Mouse (Mus musculus) ES-E14 (cell line): Measurements from ENCODE around the gene Pex13. TPM values are rescaled to one million over a fixed set of nuclear protein-coding genes. Genes with fewer than 3 reads are reported as not detected.

ENCODE experiments used
- DNase-seq: peaks from one replicate; pipeline ENCODE4 v3.0.0-alpha.2; 2013; ENCODE audit warnings: low read depth, low spot score
- H3K27ac ChIP-seq: 2 replicates; pipeline ENCODE4 v1.5.1; 2012; ENCODE audit warnings: low read depth, mild to moderate bottlenecking, low read length, moderate library complexity, mixed read lengths; ENCODE audit not compliant: poor library complexity, insufficient read depth, severe bottlenecking
- H3K36me3 ChIP-seq: 2 replicates; pipeline ENCODE4 v1.6.1; 2012; ENCODE audit warnings: mild to moderate bottlenecking, low read length, moderate library complexity, mixed read lengths; ENCODE audit not compliant: control insufficient read depth, poor library complexity, insufficient read depth, severe bottlenecking
- H3K4me1 ChIP-seq, 2 experiments: fragments of 150-350 bp in 1 of 2; sonication (generic) in 1 of 2; 2 replicates each; pipeline ENCODE4 v1.6.1; 2012; ENCODE audit warnings: low read length in 2 of 2, mild to moderate bottlenecking in 1 of 2, mixed read lengths in 1 of 2; ENCODE audit not compliant: control insufficient read depth in 2 of 2, insufficient read depth in 2 of 2, poor library complexity in 1 of 2
- H3K4me3 ChIP-seq, 2 experiments: fragments of 150-350 bp in 1 of 2; sonication (generic) in 1 of 2; 2 replicates each; pipeline ENCODE4 v1.5.1; 2012; ENCODE audit warnings: low read length in 2 of 2, low read depth in 1 of 2, mild to moderate bottlenecking in 1 of 2, mixed read lengths in 1 of 2; ENCODE audit not compliant: insufficient read depth in 1 of 2, poor library complexity in 1 of 2, severe bottlenecking in 1 of 2
- H3K9ac ChIP-seq: 2 replicates; pipeline ENCODE4 v1.6.1; 2012; ENCODE audit warnings: low read depth, mild to moderate bottlenecking, low read length, mixed read lengths; ENCODE audit not compliant: poor library complexity, insufficient read depth, severe bottlenecking
- H3K9me3 ChIP-seq: fragments of 150-350 bp; sonication (generic); 2 replicates; pipeline ENCODE4 v1.6.1; 2012; ENCODE audit warnings: low read depth, mild to moderate bottlenecking, low read length; ENCODE audit not compliant: control insufficient read depth, insufficient read depth
- CHD2 ChIP-seq: IDR thresholded peaks from 2 replicates; pipeline ENCODE4 v1.6.1; 2014; ENCODE audit warnings: mild to moderate bottlenecking, low read depth, low read length, inconsistent platforms
- HCFC1 ChIP-seq: IDR thresholded peaks from 2 replicates; pipeline ENCODE4 v1.6.1; 2012; ENCODE audit warnings: low read length, inconsistent platforms, borderline replicate concordance; ENCODE audit not compliant: insufficient read depth
- MAFK ChIP-seq: IDR thresholded peaks from 2 replicates; pipeline ENCODE4 v1.6.1; 2014; ENCODE audit warnings: mild to moderate bottlenecking, low read depth, low read length, inconsistent platforms; ENCODE audit not compliant: insufficient read depth
- ZC3H11A ChIP-seq: IDR thresholded peaks from 2 replicates; pipeline ENCODE4 v1.6.1; 2012; ENCODE audit warnings: low read depth, mild to moderate bottlenecking, inconsistent platforms, low read length, borderline replicate concordance
- ZNF384 ChIP-seq: IDR thresholded peaks from 2 replicates; pipeline ENCODE4 v1.6.1; 2012; ENCODE audit warnings: low read depth, low read length, inconsistent platforms
- in situ Hi-C, 2 experiments: fragments of 600-800 bp; cut with MboI; formaldehyde crosslinking; loops; one replicate each; pipeline ENCODE4 v1.15.1; 2025; ENCODE audit warnings: low sequenced_read_pairs in 2 of 2, inconsistent platforms in 1 of 2; ENCODE audit not compliant: unreplicated experiment in 2 of 2
- total RNA-seq: library from RNA; depleted of rRNA; stranded (reverse); fragments of 300-350 nt; gene quantifications from 2 replicates; pipeline ENCODE4 v1.2.3, GENCODE M21; 2012; rRNA removed

The Pex13 gene
- 56.2 and 60.8 TPM in 2 replicates for total RNA-seq

DNA sequence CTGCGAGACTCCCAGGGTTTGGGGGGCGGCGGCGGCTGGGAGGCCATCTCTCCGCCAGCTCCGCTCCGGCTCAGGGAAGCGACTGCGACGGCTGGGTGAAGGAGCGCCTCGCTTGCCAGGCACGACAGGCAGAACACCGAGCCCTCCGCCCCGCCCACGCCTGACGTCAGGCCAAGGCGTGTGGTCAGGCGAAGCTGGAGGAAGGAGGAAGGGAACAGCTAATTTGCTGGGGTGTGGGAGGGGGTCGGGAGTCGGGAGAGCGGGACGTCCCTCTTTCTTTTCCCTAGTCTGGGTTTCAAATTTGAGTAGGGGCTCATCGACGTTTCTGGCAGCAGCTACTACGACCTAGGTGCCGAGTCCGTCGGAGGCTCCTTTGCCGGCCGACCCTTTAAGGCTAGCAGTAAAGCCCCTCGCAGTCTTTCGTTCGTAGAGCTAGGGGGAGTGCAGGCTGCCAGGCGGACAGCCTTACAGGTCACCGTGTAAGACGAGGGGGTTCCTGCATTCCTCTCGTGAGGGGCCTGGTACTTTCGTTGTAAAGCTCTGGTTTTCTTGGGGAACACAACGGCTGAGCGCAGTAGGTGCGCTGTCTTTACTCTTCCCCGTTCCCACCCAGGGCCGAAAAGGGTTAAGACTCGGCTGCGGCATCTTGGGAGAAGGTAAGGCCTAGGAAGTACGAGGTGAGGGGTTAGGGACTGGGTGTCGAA lies at the start of gene Pex13:
Pex13 (minus strand) TSS at position 162 of the 704 bp plus-strand sequence.
- H3K9me3 ChIP-seq: no peaks in the 10 kb centered on the region
- H3K27ac ChIP-seq: peak within 1 kb of the TSS; percentile 89
- H3K9ac ChIP-seq: peak within 1 kb of the TSS; percentile 86
- peaks cover 2 to 4% of the 10 kb centered on the region in 2 experiments for H3K4me1 ChIP-seq
- peak; percentile 96 for DNase-seq
- TF ChIP-seq HCFC1 (peak; percentile 80), ZNF384 (no peak)
- H3K36me3 ChIP-seq: peaks cover 2% of the 10 kb centered on the region; the same call in 1 of the 2 replicates
- H3K4me3 ChIP-seq: peak within 1 kb of the TSS; percentile 92 to 97
- in situ Hi-C loops: no loop called here

- Histone ChIP-seq H3K9me3 (no peaks in the 10 kb centered on the region), H3K4me1 (no peaks in the 10 kb centered on the region), H3K4me3 (no peak overlapping the region), H3K9ac (no peak overlapping the region), H3K27ac (no peak overlapping the region), H3K36me3 (peaks cover 40% of the 10 kb centered on the region)
- in situ Hi-C loops: no loop called here
- no peak for DNase-seq
- TF ChIP-seq MAFK (no peak), ZC3H11A (no peak), HCFC1 (no peak), ZNF384 (no peak), CHD2 (no peak)
These were observed 46.5 kb upstream of the Pex13 start for GRCm38 (mm10) chr11:23712299-23712698.

DNA sequence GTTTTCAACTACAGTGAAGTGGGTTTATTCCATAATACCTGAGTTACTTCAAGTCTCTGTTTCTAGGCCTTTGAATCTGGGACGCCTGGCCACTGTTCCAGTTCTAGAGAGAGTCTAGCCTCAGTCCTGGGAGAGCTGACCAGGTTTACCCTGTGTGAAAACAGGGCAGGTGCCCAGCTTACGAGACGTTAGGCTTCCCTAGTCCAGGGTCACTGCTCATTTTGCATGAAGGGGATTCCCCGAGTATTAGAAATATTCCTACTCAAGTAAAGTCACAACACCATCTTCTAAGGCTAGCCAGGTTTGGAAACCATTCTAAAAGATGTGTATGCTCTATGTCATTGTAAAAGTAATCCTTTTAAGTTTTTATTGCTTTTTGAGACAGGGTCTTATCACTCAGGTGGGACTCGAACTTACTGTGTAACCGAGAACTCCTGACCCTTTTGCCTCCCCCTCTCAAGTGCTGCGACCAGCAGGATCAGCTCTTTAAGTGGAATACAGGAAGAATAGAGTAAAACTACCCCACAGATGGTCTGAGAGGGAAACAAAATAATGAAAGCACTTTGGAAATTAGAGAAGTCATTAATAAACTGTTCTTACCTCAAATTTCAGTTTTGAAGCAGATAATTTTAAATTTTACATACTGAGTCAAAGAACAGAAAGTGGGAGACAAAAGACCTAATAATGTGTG lies 39.0 kb upstream of the Pex13 start:
- peaks cover 15% of the 10 kb centered on the region for H3K36me3 ChIP-seq
- no peak for TF ChIP-seq MAFK
- TF ChIP-seq HCFC1: no peak
- TF ChIP-seq CHD2: no peak
- TF ChIP-seq ZC3H11A: no peak
- TF ChIP-seq ZNF384: no peak
- H3K9me3 ChIP-seq: no peaks in the 10 kb centered on the region
- H3K4me3 ChIP-seq: no peak overlapping the region
- DNase-seq: no peak
- in situ Hi-C loops: no loop called here
- H3K4me1 ChIP-seq: no peaks in the 10 kb centered on the region; a peak in 1 of 4 replicates
- no peak overlapping the region for H3K9ac ChIP-seq
- no peak overlapping the region for H3K27ac ChIP-seq

DNA sequence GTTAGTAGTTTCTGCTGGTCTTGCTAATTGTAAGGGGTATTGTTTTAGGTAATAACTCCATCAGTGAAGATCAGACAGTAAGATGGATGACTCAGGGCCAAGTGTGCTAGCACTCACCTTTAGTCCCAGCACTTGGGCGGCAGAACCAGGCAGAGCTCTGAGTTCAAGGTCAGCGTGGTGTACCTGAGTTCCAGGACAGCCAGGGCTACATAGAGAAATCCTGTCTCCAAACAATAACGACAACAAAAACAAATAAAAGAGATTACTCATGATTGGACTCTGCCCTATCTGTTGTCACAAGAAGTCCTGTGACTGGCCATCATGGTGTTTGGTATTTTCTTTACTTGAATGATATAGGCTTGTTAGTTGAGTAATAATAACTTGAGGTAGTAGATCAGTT lies 36.1 kb upstream of the Pex13 start:
- no peak overlapping the region for H3K9ac ChIP-seq
- no peak for TF ChIP-seq ZNF384
- no peak for TF ChIP-seq MAFK
- TF ChIP-seq CHD2: no peak
- TF ChIP-seq ZC3H11A: no peak
- no peak for TF ChIP-seq HCFC1
- in situ Hi-C loops: no loop called here
- no peaks in the 10 kb centered on the region for H3K9me3 ChIP-seq
- no peak for DNase-seq
- peaks cover 0 to 7% of the 10 kb centered on the region in 2 experiments; a peak in 2 of 4 replicates for H3K4me1 ChIP-seq
- no peaks in the 10 kb centered on the region; the same call in none of the 2 replicates for H3K36me3 ChIP-seq
- H3K4me3 ChIP-seq: no peak overlapping the region
- H3K27ac ChIP-seq: no peak overlapping the region
